Mouse (Mus musculus): ENCODE measurements around the gene Nxnl1. TPM values are rescaled to one million over a fixed set of nuclear protein-coding genes. Genes with fewer than 3 reads are reported as not detected.

Gene Nxnl1
- total RNA-seq (2021), result under 1 TPM; 0.18 to 0.22 TPM

DNA sequence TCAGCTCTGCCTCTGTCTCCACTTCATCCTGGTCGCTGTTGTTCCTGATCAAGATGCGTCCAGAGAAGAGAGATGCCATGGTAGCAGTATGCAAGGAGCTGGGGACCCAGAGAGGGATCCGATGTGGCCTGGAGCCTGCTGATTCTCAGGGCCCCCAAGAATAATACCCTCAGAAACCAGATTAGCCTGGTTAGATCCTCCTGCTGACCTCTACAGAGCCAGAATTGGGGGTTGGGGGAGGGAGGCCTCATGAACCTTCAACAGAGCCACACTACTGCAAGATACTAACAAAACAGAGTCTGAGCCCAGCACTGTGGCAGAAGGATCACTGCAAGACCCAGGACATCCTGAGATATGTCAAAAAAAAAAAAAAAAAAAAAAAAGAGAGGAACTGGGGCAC, at the start of gene Nxnl1:
Gene Nxnl1, minus strand, starts transcription at position 101 of the 400 bp plus-strand sequence.
- intact Hi-C loops (cut with DNase I), result no loop called here
- DNase-seq (ENCODE audit: low spot score in 2 of 2), result no peak

DNA sequence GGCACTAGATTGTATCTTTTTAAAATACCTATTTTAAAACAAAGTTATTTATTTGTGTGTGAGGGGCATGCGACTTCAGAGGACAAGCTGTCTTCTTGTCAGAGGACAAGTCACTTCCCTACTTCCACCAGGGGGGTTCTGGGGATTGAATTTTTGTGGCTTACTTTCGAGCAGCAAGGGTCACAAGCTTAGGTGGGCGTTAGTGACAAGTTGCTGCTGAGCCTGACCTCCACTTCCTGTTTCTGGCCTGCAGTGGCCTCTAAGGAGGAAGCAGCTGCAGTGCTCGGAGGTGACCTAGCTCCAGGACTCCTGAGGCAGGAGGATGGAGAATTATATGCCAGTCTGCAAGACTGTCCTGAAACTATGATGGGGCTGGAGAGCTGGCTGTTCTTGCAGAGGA, 47.0 kb upstream of the Nxnl1 start:
- DNase-seq (ENCODE audit: low spot score in 2 of 2), result no peak
- intact Hi-C loops (cut with DNase I), result loop anchor here (5.0 kb wide), 1 partner anchor 49 kb away; no protein-coding TSS in a partner anchor

DNA sequence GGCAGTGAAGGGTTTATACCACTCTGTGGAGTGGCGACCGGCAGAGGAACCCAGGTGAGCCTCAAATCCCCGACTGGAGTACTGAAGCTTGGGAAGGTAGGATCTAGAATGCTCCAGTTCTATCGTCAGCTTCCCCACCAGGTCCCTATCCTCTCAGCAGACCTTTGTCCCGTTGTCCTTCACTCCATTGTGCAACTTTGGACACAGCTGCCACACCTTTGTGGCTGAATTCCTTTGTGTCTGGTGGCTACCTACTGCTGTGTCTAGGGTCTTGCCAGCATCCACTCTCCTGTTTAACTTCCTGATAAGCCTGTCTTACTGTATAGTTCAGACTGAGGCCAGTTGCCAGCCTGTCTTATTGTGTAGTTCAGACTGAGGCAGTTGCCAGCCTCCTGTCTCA, 45.7 kb upstream of the Nxnl1 start:
- DNase-seq (ENCODE audit: low spot score in 2 of 2), result no peak
- intact Hi-C loops (cut with DNase I), result loop anchor here (5.0 kb wide), 1 partner anchor 50 kb away; no protein-coding TSS in a partner anchor

DNA sequence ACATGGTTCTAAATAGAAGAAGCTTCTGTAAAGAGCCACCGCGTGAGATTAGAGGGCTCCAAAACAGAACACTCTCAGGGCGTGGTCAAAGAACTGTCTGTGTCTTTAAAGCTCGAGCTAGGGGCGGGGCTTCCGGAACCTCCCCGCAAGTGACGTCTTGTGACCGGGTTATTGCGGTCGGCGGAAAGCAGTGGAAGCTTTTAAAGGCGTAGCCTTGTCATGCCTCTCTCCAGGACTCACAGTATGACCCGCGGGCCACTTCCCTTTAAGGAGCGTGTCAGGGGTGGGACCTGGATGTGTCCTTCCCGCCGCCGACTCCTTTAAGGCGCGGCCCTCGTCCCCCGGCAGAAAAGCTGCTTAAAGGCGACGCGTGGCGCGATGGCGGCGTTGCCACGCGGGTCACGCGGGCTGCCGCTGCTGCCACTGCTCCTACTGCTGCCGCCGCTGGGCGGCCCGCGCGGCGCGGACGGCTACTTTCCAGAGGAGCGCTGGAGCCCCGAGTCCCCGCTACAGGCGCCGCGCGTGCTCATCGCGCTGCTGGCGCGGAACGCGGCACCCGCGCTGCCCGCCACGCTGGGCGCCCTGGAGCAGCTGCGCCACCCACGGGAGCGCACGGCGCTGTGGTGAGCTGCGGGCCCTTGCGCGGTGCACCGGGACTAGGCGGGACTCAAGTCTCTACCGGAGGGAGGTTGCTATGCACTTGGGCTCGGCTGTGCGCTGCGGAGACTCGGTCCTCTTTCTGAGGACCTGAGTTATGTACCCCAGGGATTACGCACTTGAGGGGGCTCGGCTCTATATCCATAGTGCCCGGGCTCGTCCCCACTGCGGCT, 44.6 kb upstream of the Nxnl1 start, which contains the start of gene Colgalt1:
Gene Colgalt1, plus strand, starts transcription at position 177 of the 830 bp plus-strand sequence.
- intact Hi-C loops (cut with DNase I), result loop anchor here (5.0 kb wide), 1 partner anchor 51 kb away; no protein-coding TSS in a partner anchor

GRCm38 (mm10) chr8:71604021-71604420, 37.6 kb upstream of the Nxnl1 start:
- intact Hi-C loops (cut with DNase I), result no loop called here

More for the DNA sequence above, 44.6 kb upstream of the Nxnl1 start, which contains the start of gene Colgalt1:
- peak; percentile 98 for DNase-seq (ENCODE audit: low spot score in 2 of 2)

GRCm38 (mm10) chr8:71602666-71603334, 36.4 kb upstream of the Nxnl1 start:
- no peak for DNase-seq (ENCODE audit: low spot score in 2 of 2)
- intact Hi-C loops (cut with DNase I), result no loop called here

More at GRCm38 (mm10) chr8:71604021-71604420, 37.6 kb upstream of the Nxnl1 start:
- no peak for DNase-seq (ENCODE audit: low spot score in 2 of 2)

- intact Hi-C loops (cut with DNase I), result no loop called here
- DNase-seq (ENCODE audit: low spot score in 2 of 2), result no peak
Observed at GRCm38 (mm10) chr8:71601939-71602665, 35.7 kb upstream of the Nxnl1 start.

GRCm38 (mm10) chr8:71598841-71599240, 32.4 kb upstream of the Nxnl1 start:
- no peak for DNase-seq (ENCODE audit: low spot score in 2 of 2)
- intact Hi-C loops (cut with DNase I), result loop anchor here (2.0 to 5.0 kb wide), 2 partner anchors 42 to 63 kb away; no protein-coding TSS in a partner anchor

DNA sequence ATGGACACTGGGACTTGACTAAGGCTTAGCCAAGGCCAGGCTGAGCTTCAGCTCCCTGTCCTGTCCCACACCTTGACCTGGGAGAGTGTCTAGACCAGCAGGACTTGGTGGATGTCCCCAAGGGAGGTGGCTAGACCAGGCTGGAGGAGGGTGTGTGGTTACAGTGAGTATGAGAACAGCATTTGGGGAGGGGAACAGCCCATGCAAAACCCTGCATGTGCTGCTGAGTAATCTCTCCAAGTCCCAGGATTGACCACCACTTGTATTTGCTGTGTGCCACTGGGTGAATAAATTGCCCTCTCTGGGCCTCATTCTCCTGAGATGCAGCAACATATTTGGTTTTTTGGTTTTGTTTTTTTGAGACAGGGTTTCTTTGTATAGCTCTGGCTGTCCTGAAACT, 32.0 kb upstream of the Nxnl1 start:
- intact Hi-C loops (cut with DNase I), result loop anchor here (2.0 to 5.0 kb wide), 2 partner anchors 42 to 64 kb away; no protein-coding TSS in a partner anchor
- no peak for DNase-seq (ENCODE audit: low spot score in 2 of 2)

DNA sequence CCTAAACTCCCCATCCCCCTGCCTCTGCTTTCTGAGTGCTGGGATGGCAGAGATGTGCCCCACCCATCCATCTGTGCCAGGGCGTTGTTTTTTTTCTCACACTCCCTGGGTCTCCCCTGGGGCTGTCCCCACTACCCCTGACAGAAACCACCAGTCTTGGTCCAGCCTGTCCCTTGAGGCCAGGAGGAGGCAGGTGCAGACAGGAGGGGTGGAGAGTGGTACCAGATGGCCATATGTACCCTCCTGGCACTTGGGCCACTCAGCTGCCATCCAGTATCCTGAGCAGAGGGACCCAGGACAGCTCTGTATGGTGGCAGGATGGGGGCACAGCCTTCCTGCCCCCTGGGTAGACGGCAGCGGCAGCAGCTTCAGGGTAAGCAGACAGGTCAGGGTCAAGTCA, 31.1 kb upstream of the Nxnl1 start, which contains the start of gene Fam129c:
Gene Fam129c, plus strand, starts transcription at position 198 of the 400 bp plus-strand sequence.
- intact Hi-C loops (cut with DNase I), result loop anchor here (2.0 to 5.0 kb wide), 2 partner anchors 35 to 65 kb away; no protein-coding TSS in a partner anchor
- DNase-seq (ENCODE audit: low spot score in 2 of 2), result no peak

GRCm38 (mm10) chr8:71596798-71597197, 30.4 kb upstream of the Nxnl1 start:
- DNase-seq (ENCODE audit: low spot score in 2 of 2), result no peak
- intact Hi-C loops (cut with DNase I), result loop anchor here (2.0 to 5.0 kb wide), 2 partner anchors 34 to 66 kb away; no protein-coding TSS in a partner anchor

DNA sequence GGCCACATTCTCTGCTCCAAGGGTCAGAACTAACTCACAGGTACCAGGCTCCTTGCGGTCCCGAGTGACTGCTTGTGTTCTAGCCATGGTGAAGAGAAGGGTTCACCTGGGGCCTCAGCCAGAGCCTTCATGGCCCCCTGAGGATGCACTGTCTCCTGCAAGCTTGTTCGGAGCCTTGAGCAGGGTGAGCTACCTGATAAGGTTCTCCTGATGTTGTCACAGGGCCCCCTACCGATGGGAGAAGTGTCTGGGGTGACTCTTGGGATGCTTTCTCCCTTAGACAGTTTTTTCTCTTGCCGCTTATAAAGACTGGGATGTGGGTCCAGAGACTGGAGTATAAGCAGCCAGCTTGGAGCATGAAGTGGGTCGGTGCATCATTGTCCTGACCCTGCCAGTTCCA, 30.0 kb upstream of the Nxnl1 start:
- no peak for DNase-seq (ENCODE audit: low spot score in 2 of 2)
- intact Hi-C loops (cut with DNase I), result loop anchor here (2.0 to 5.0 kb wide), 2 partner anchors 34 to 66 kb away; no protein-coding TSS in a partner anchor

DNA sequence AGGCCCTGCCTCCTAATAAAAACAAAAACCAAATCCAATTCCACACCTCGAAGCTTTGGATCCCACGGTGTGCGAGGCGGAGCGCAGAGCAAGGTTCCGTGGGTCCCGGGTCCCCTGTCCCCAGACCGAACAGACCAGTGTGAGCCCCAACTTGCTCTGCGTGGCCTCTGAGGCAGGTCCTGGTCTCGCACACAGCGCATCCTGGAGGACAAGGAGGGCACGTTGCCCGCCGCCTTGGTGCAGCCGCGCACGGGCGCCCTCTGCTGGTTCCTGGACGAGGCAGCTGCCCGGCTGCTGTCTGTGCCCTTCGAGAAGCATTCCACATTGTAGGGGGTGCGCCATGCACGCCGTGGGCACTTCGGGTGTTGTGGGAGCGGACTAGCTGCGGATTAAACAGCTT, 29.5 kb upstream of the Nxnl1 start:
- DNase-seq (ENCODE audit: low spot score in 2 of 2), result peak; percentile 87 to 88
- intact Hi-C loops (cut with DNase I), result loop anchor here (2.0 to 5.0 kb wide), 2 partner anchors 33 to 66 kb away; no protein-coding TSS in a partner anchor

GRCm38 (mm10) chr8:71594324-71594722, 27.9 kb upstream of the Nxnl1 start:
- intact Hi-C loops (cut with DNase I), result no loop called here
- no peak for DNase-seq (ENCODE audit: low spot score in 2 of 2)

- no peak for DNase-seq (ENCODE audit: low spot score in 2 of 2)
- intact Hi-C loops (cut with DNase I), result loop anchor here (2.0 kb wide), 1 partner anchor 25 kb away; the partner anchor contains the start of gene Slc27a1
Observed at GRCm38 (mm10) chr8:71593556-71594323, 27.3 kb upstream of the Nxnl1 start.

- peak; percentile 93 to 94 for DNase-seq (ENCODE audit: low spot score in 2 of 2)
- intact Hi-C loops (cut with DNase I), result loop anchor here (2.0 kb wide), 1 partner anchor 24 kb away; the partner anchor contains the start of gene Slc27a1
Observed at GRCm38 (mm10) chr8:71592374-71593170, 26.2 kb upstream of the Nxnl1 start.

Measured in left cerebral cortex, postnatal 36 days (tissue).